Mouse (Mus musculus): ENCODE measurements around the gene Myh7. TPM values are rescaled to one million over a fixed set of nuclear protein-coding genes. Genes with fewer than 3 reads are reported as not detected.

The Myh7 gene
- polyA plus RNA-seq, 1 experiment from 2014 or later: 0.16 TPM

DNA sequence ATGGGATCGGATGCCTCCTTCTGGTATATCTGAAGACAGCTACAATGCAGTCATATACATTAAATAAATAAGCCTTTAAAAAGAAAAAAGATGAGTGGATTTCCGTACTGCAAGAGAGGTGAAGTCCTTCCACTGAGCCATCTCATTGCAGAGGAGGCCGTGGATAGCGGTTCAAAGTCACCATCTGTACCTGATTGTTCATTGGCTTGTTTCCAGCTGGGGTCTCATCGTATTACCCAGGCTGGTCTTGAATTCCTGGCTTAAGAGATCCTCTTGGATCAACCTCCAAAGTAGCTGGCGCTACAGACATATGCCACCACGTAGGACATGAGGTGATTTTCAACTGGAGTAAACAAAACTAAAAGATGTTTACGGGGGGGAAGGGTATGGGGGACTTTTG lies 11.5 kb upstream of the Myh7 start:
- DNase-seq (ENCODE audit: low spot score) (no peak), ATAC-seq (replicated peaks; ENCODE audit: low FRiP score, low read depth) (no peak)
- H3K4me1 ChIP-seq (replicated peaks; ENCODE audit: insufficient read depth, low read length): peaks cover 9% of the 10 kb centered on the region; the same call in 1 of the 2 replicates
- H3K36me3 ChIP-seq (ENCODE audit: insufficient read depth, low read length): no peaks in the 10 kb centered on the region
- 89% methylated on average over 8 of the region's 8 CpGs for WGBS
- no peak overlapping the region for H3K9ac ChIP-seq (ENCODE audit: low read depth, low read length)
- no peak overlapping the region for H3K4me3 ChIP-seq (replicated peaks; ENCODE audit: low read depth, low read length)
- no peak overlapping the region for H3K27ac ChIP-seq
- H3K9me3 ChIP-seq (replicated peaks; ENCODE audit: low read length): no peaks in the 10 kb centered on the region
- no peak overlapping the region for H3K4me2 ChIP-seq (ENCODE audit: low read length)
- H3K27me3 ChIP-seq (ENCODE audit: insufficient read depth, low read length): no peaks in the 10 kb centered on the region
- TF ChIP-seq CTCF (IDR thresholded peaks at IDR 0.05; ENCODE audit: low read depth): no peak

GRCm38 (mm10) chr14:55005506-55005905 lies 11.1 kb upstream of the Myh7 start:
- Histone ChIP-seq H3K9me3 (replicated peaks; ENCODE audit: low read length) (no peaks in the 10 kb centered on the region), H3K27ac (no peak overlapping the region), H3K4me1 (replicated peaks; ENCODE audit: insufficient read depth, low read length) (peaks cover 9% of the 10 kb centered on the region; the same call in 1 of the 2 replicates), H3K36me3 (ENCODE audit: insufficient read depth, low read length) (no peaks in the 10 kb centered on the region), H3K4me2 (ENCODE audit: low read length) (no peak overlapping the region), H3K4me3 (replicated peaks; ENCODE audit: low read depth, low read length) (no peak overlapping the region), H3K9ac (ENCODE audit: low read depth, low read length) (no peak overlapping the region), H3K27me3 (ENCODE audit: insufficient read depth, low read length) (no peaks in the 10 kb centered on the region)
- no peak for TF ChIP-seq CTCF (IDR thresholded peaks at IDR 0.05; ENCODE audit: low read depth)
- DNase-seq (ENCODE audit: low spot score) (no peak), ATAC-seq (replicated peaks; ENCODE audit: low FRiP score, low read depth) (no peak)
- WGBS: 86% methylated on average over 2 of the region's 2 CpGs

- no peak overlapping the region for H3K4me3 ChIP-seq (replicated peaks; ENCODE audit: low read depth, low read length)
- no peak for ATAC-seq (replicated peaks; ENCODE audit: low FRiP score, low read depth)
- no peak overlapping the region for H3K27ac ChIP-seq
- H3K9me3 ChIP-seq (replicated peaks; ENCODE audit: low read length): no peaks in the 10 kb centered on the region
- no peak for DNase-seq (ENCODE audit: low spot score)
- no peak for TF ChIP-seq CTCF (IDR thresholded peaks at IDR 0.05; ENCODE audit: low read depth)
- peaks cover 9% of the 10 kb centered on the region; the same call in 1 of the 2 replicates for H3K4me1 ChIP-seq (replicated peaks; ENCODE audit: insufficient read depth, low read length)
- H3K36me3 ChIP-seq (ENCODE audit: insufficient read depth, low read length): no peaks in the 10 kb centered on the region
- H3K4me2 ChIP-seq (ENCODE audit: low read length): no peak overlapping the region
- H3K27me3 ChIP-seq (ENCODE audit: insufficient read depth, low read length): no peaks in the 10 kb centered on the region
- no peak overlapping the region for H3K9ac ChIP-seq (ENCODE audit: low read depth, low read length)
- 74% methylated on average over 18 of the region's 18 CpGs for WGBS
These were observed 9.7 kb upstream of the Myh7 start for GRCm38 (mm10) chr14:55003878-55004855.

- no peak overlapping the region for H3K27ac ChIP-seq
- no peak for DNase-seq (ENCODE audit: low spot score)
These were observed 8.3 kb upstream of the Myh7 start for GRCm38 (mm10) chr14:55002687-55003120.

DNA sequence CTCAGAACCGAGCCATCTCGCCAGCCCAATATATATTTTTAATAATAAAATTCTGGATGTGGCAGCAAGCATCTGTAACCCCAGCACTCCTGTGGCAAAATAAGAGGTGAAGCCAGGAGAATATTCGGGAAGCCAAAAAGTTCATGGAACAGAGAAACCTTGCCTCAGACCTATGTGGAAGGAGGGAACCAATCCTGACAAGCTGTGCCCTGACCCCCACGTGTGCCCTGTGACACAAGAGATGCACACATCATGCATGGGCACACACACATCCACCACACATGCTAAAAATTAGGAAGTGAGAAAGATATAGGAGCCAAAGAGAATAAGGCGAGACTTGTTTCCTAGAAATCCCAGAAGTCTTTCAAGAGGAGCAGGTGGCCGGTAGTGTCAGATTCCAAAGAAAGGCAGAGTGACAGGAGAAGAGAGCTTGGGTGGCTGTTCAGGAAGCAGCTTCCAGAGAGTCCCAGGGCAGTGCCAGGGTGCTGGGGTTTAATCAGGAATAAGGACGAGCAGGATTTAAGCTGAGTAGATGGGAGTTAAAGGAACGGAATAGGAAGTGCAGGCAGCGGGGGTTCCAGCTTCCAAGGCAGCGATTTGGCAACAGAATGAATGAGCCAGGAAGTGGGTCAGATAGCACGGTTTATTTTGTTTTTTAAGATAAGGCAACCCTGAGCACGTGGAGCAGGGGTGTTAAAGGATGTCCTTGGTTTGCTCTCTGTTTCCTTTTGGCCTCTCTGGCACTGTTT lies 7.7 kb upstream of the Myh7 start:
- no peak overlapping the region for H3K9ac ChIP-seq (ENCODE audit: low read depth, low read length)
- no peak overlapping the region for H3K4me3 ChIP-seq (replicated peaks; ENCODE audit: low read depth, low read length)
- peaks cover 9% of the 10 kb centered on the region; the same call in 1 of the 2 replicates for H3K4me1 ChIP-seq (replicated peaks; ENCODE audit: insufficient read depth, low read length)
- H3K9me3 ChIP-seq (replicated peaks; ENCODE audit: low read length): no peaks in the 10 kb centered on the region
- no peak overlapping the region for H3K4me2 ChIP-seq (ENCODE audit: low read length)
- no peak for TF ChIP-seq CTCF (IDR thresholded peaks at IDR 0.05; ENCODE audit: low read depth)
- DNase-seq (ENCODE audit: low spot score) (peak; percentile 70), ATAC-seq (replicated peaks; ENCODE audit: low FRiP score, low read depth) (no peak; the same call in 1 of the 2 replicates)
- WGBS: 31% methylated on average over 12 of the region's 12 CpGs
- H3K27ac ChIP-seq: no peak overlapping the region
- H3K27me3 ChIP-seq (ENCODE audit: insufficient read depth, low read length): no peaks in the 10 kb centered on the region
- no peaks in the 10 kb centered on the region for H3K36me3 ChIP-seq (ENCODE audit: insufficient read depth, low read length)

More at GRCm38 (mm10) chr14:55002687-55003120, 8.3 kb upstream of the Myh7 start:
- no peak for TF ChIP-seq CTCF (IDR thresholded peaks at IDR 0.05; ENCODE audit: low read depth)
- 57% methylated on average over 7 of the region's 7 CpGs for WGBS
- Histone ChIP-seq H3K9ac (ENCODE audit: low read depth, low read length) (no peak overlapping the region), H3K9me3 (replicated peaks; ENCODE audit: low read length) (no peaks in the 10 kb centered on the region), H3K36me3 (ENCODE audit: insufficient read depth, low read length) (no peaks in the 10 kb centered on the region), H3K4me3 (replicated peaks; ENCODE audit: low read depth, low read length) (no peak overlapping the region), H3K27me3 (ENCODE audit: insufficient read depth, low read length) (no peaks in the 10 kb centered on the region), H3K4me1 (replicated peaks; ENCODE audit: insufficient read depth, low read length) (peaks cover 9% of the 10 kb centered on the region; the same call in 1 of the 2 replicates), H3K4me2 (ENCODE audit: low read length) (no peak overlapping the region)
- ATAC-seq (replicated peaks; ENCODE audit: low FRiP score, low read depth): no peak

GRCm38 (mm10) chr14:55001446-55001845 lies 7.0 kb upstream of the Myh7 start:
- H3K4me2 ChIP-seq (ENCODE audit: low read length): no peak overlapping the region
- peaks cover 9% of the 10 kb centered on the region; the same call in 1 of the 2 replicates for H3K4me1 ChIP-seq (replicated peaks; ENCODE audit: insufficient read depth, low read length)
- WGBS: 93% methylated on average over 2 of the region's 2 CpGs
- H3K27ac ChIP-seq: no peak overlapping the region
- H3K9ac ChIP-seq (ENCODE audit: low read depth, low read length): no peak overlapping the region
- no peak for ATAC-seq (replicated peaks; ENCODE audit: low FRiP score, low read depth)
- no peak overlapping the region for H3K4me3 ChIP-seq (replicated peaks; ENCODE audit: low read depth, low read length)
- H3K27me3 ChIP-seq (ENCODE audit: insufficient read depth, low read length): no peaks in the 10 kb centered on the region
- H3K36me3 ChIP-seq (ENCODE audit: insufficient read depth, low read length): no peaks in the 10 kb centered on the region
- no peak for DNase-seq (ENCODE audit: low spot score)
- TF ChIP-seq CTCF (IDR thresholded peaks at IDR 0.05; ENCODE audit: low read depth): 0 out of 2 replicates have a peak, but pooled peaks have one; percentile 7
- no peaks in the 10 kb centered on the region for H3K9me3 ChIP-seq (replicated peaks; ENCODE audit: low read length)
